Mouse (Mus musculus): Measurements from ENCODE around the gene Abhd17a. TPM values are rescaled to one million over a fixed set of nuclear protein-coding genes. Genes with fewer than 3 reads are reported as not detected.

Gene Abhd17a
- polyA plus RNA-seq, 1 experiment = 232 TPM

- no peak overlapping the region for H3K4me3 ChIP-seq (replicated peaks; ENCODE audit: insufficient read depth, low read depth, low read length)
- H3K27me3 ChIP-seq (ENCODE audit: control insufficient read depth, insufficient read depth, low read length) = no peaks in the 10 kb centered on the region
- TF ChIP-seq CTCF (IDR thresholded peaks at IDR 0.05; ENCODE audit: borderline replicate concordance, insufficient read depth, low read depth, low read length) (peak; percentile 72), POLR2A (IDR thresholded peaks at IDR 0.05; ENCODE audit: borderline replicate concordance, insufficient read depth, low read length) (no peak)
- 6% methylated on average over 8 of the region's 8 CpGs for WGBS
- peaks cover 14% of the 10 kb centered on the region for H3K4me1 ChIP-seq (ENCODE audit: control insufficient read depth, insufficient read depth, low read length)
- peak; percentile 61 to 63 for DNase-seq
- no peak overlapping the region for H3K27ac ChIP-seq (ENCODE audit: insufficient read depth, low read length)
Observed at GRCm38 (mm10) chr10:80578911-80579310, 11.2 kb downstream of the Abhd17a start.

GRCm38 (mm10) chr10:80578131-80578750 lies 11.9 kb downstream of the Abhd17a start:
- H3K4me3 ChIP-seq (replicated peaks; ENCODE audit: insufficient read depth, low read depth, low read length) = peak overlapping the region; percentile 72
- no peaks in the 10 kb centered on the region for H3K27me3 ChIP-seq (ENCODE audit: control insufficient read depth, insufficient read depth, low read length)
- TF ChIP-seq CTCF (IDR thresholded peaks at IDR 0.05; ENCODE audit: borderline replicate concordance, insufficient read depth, low read depth, low read length) (peak; percentile 64), POLR2A (IDR thresholded peaks at IDR 0.05; ENCODE audit: borderline replicate concordance, insufficient read depth, low read length) (no peak)
- DNase-seq = peak; percentile 66 to 70
- H3K4me1 ChIP-seq (ENCODE audit: control insufficient read depth, insufficient read depth, low read length) = peaks cover 10% of the 10 kb centered on the region
- no peak overlapping the region for H3K27ac ChIP-seq (ENCODE audit: insufficient read depth, low read length)
- 1% methylated on average over 29 of the region's 29 CpGs for WGBS

GRCm38 (mm10) chr10:80577195-80578130 lies 12.7 kb downstream of the Abhd17a start, which contains the start of gene Klf16:
Gene Klf16, minus strand, starts transcription at chr10:80577321.
- no peak for TF ChIP-seq CTCF (IDR thresholded peaks at IDR 0.05; ENCODE audit: borderline replicate concordance, insufficient read depth, low read depth, low read length)
- peak; percentile 86 for DNase-seq
- no peaks in the 10 kb centered on the region for H3K27me3 ChIP-seq (ENCODE audit: control insufficient read depth, insufficient read depth, low read length)
- peak within 1 kb of the TSS; percentile 72 for H3K4me3 ChIP-seq (replicated peaks; ENCODE audit: insufficient read depth, low read depth, low read length)
- 1% methylated on average over 92 of the region's 97 CpGs for WGBS
- peaks cover 10% of the 10 kb centered on the region for H3K4me1 ChIP-seq (ENCODE audit: control insufficient read depth, insufficient read depth, low read length)
- H3K27ac ChIP-seq (ENCODE audit: insufficient read depth, low read length) = no peak within 1 kb of the TSS

GRCm38 (mm10) chr10:80576351-80577194 lies 13.6 kb downstream of the Abhd17a start:
- 1% methylated on average over 84 of the region's 96 CpGs for WGBS
- peak; percentile 50 to 65 for DNase-seq
- Histone ChIP-seq H3K4me3 (replicated peaks; ENCODE audit: insufficient read depth, low read depth, low read length) (peak overlapping the region; percentile 60), H3K27me3 (ENCODE audit: control insufficient read depth, insufficient read depth, low read length) (no peaks in the 10 kb centered on the region), H3K27ac (ENCODE audit: insufficient read depth, low read length) (no peak overlapping the region), H3K4me1 (ENCODE audit: control insufficient read depth, insufficient read depth, low read length) (peaks cover 10% of the 10 kb centered on the region)
- TF ChIP-seq CTCF (IDR thresholded peaks at IDR 0.05; ENCODE audit: borderline replicate concordance, insufficient read depth, low read depth, low read length) (no peak), POLR2A (IDR thresholded peaks at IDR 0.05; ENCODE audit: borderline replicate concordance, insufficient read depth, low read length) (no peak)

GRCm38 (mm10) chr10:80575925-80576324 lies 14.2 kb downstream of the Abhd17a start:
- 30% methylated on average over 17 of the region's 17 CpGs for WGBS
- Histone ChIP-seq H3K27ac (ENCODE audit: insufficient read depth, low read length) (no peak overlapping the region), H3K4me1 (ENCODE audit: control insufficient read depth, insufficient read depth, low read length) (peaks cover 16% of the 10 kb centered on the region), H3K27me3 (ENCODE audit: control insufficient read depth, insufficient read depth, low read length) (no peaks in the 10 kb centered on the region), H3K4me3 (replicated peaks; ENCODE audit: insufficient read depth, low read depth, low read length) (peak overlapping the region; percentile 57)
- DNase-seq = no peak
- TF ChIP-seq CTCF (IDR thresholded peaks at IDR 0.05; ENCODE audit: borderline replicate concordance, insufficient read depth, low read depth, low read length) (no peak), POLR2A (IDR thresholded peaks at IDR 0.05; ENCODE audit: borderline replicate concordance, insufficient read depth, low read length) (no peak)

GRCm38 (mm10) chr10:80574896-80575295 lies 15.2 kb downstream of the Abhd17a start:
- Histone ChIP-seq H3K4me1 (ENCODE audit: control insufficient read depth, insufficient read depth, low read length) (peaks cover 16% of the 10 kb centered on the region), H3K27me3 (ENCODE audit: control insufficient read depth, insufficient read depth, low read length) (no peaks in the 10 kb centered on the region), H3K4me3 (replicated peaks; ENCODE audit: insufficient read depth, low read depth, low read length) (no peak overlapping the region), H3K27ac (ENCODE audit: insufficient read depth, low read length) (no peak overlapping the region)
- WGBS = 58% methylated on average over 3 of the region's 3 CpGs
- no peak for DNase-seq
- TF ChIP-seq POLR2A (IDR thresholded peaks at IDR 0.05; ENCODE audit: borderline replicate concordance, insufficient read depth, low read length) = no peak

- no peak overlapping the region for H3K27ac ChIP-seq (ENCODE audit: insufficient read depth, low read length)
- DNase-seq = no peak
- H3K27me3 ChIP-seq (ENCODE audit: control insufficient read depth, insufficient read depth, low read length) = no peaks in the 10 kb centered on the region
- no peak overlapping the region for H3K4me3 ChIP-seq (replicated peaks; ENCODE audit: insufficient read depth, low read depth, low read length)
- H3K4me1 ChIP-seq (ENCODE audit: control insufficient read depth, insufficient read depth, low read length) = peaks cover 16% of the 10 kb centered on the region
- 53% methylated on average over 9 of the region's 9 CpGs for WGBS
- TF ChIP-seq CTCF (IDR thresholded peaks at IDR 0.05; ENCODE audit: borderline replicate concordance, insufficient read depth, low read depth, low read length) (no peak), POLR2A (IDR thresholded peaks at IDR 0.05; ENCODE audit: borderline replicate concordance, insufficient read depth, low read length) (no peak)
Observed at GRCm38 (mm10) chr10:80573944-80574343, 16.2 kb downstream of the Abhd17a start.

Data from cerebellum, adult 2 months (tissue).